In the genomic region with DNA sequence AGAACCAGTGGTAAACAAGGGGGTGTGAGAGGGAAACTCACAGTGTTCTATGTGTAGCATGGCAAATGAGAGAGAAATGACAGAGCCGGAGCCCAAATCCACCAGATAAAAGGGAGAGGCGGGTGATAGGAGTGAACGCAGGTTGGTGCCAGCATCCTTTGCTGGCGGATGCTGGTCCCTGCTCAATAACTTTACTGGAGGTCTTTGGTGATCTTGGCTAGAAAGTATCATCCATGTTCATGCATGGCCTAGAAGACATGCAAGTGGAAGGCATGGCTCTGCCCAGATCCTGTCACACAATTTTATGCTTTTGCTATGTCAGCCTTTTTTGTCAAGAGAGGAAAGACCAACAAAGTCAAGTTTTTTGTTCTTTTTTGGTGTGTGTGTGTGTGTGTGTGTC, we compare ENCODE assay signal across 27 mouse cellular contexts. TPM values are rescaled to one million over a fixed set of nuclear protein-coding genes. Genes with fewer than 3 reads are reported as not detected.
"Had no signal": no experiment of that assay in that cellular context is flagged by ENCODE, and none has a peak within 500 bp of the region (broad histone marks: within the 10 kb centered on the region; RNA-seq: fewer than 3 reads in every experiment).

No protein-coding gene starts in this region.

- H3K36me3 ChIP-seq: heart, embryonic 13.5 days; heart, embryonic 15.5 days; hindbrain, embryonic 10.5 days; hindbrain, embryonic 13.5 days; hindbrain, embryonic 15.5 days; kidney, embryonic 15.5 days; limb, embryonic 13.5 days; limb, embryonic 15.5 days; liver, embryonic 12.5 days had no signal

- H3K9ac ChIP-seq: heart, embryonic 13.5 days; heart, embryonic 15.5 days; hindbrain, embryonic 13.5 days; hindbrain, embryonic 15.5 days; kidney, embryonic 15.5 days; limb, embryonic 13.5 days; limb, embryonic 15.5 days; liver, embryonic 12.5 days had no signal

- H3K9me3 ChIP-seq: heart, embryonic 13.5 days; heart, embryonic 15.5 days; hindbrain, embryonic 10.5 days; hindbrain, embryonic 13.5 days; hindbrain, embryonic 15.5 days; kidney, embryonic 15.5 days; limb, embryonic 13.5 days; limb, embryonic 15.5 days; liver, embryonic 12.5 days had no signal

- H3K4me2 ChIP-seq: heart, embryonic 11.5 days; heart, embryonic 13.5 days; heart, embryonic 15.5 days; hindbrain, embryonic 13.5 days; hindbrain, embryonic 15.5 days; kidney, embryonic 15.5 days; limb, embryonic 13.5 days; limb, embryonic 15.5 days; liver, embryonic 12.5 days had no signal

- ATAC-seq: hindbrain, postnatal 0 days; intestine, embryonic 16.5 days; liver, embryonic 12.5 days had no signal

- H3K4me1 ChIP-seq: hindbrain, embryonic 15.5 days; liver, embryonic 12.5 days had no signal

- H3K27me3 ChIP-seq: heart, embryonic 13.5 days; heart, embryonic 15.5 days; hindbrain, embryonic 15.5 days; kidney, embryonic 15.5 days; limb, embryonic 13.5 days; limb, embryonic 15.5 days; liver, embryonic 12.5 days had no signal

- H3K4me3 ChIP-seq: gastrocnemius, adult 2 months; heart, embryonic 13.5 days; heart, embryonic 15.5 days; hindbrain, embryonic 10.5 days; hindbrain, embryonic 13.5 days; hindbrain, embryonic 15.5 days; kidney, embryonic 15.5 days; limb, embryonic 13.5 days; limb, embryonic 15.5 days; liver, embryonic 12.5 days had no signal

- DNase-seq: gastrocnemius, adult 2 months; gastrocnemius, postnatal 10 days; gastrocnemius, postnatal 25 days; heart, adult 18-20 months; heart, postnatal 4 days; kidney, adult 11 months; kidney, adult 2 months; kidney, adult 9 months; kidney, postnatal 14 days; kidney, postnatal 36 days; layer of hippocampus, adult 9-11 months; layer of hippocampus, postnatal 36 days; left cerebral cortex, postnatal 4 days had no signal

- H3K27ac ChIP-seq: gastrocnemius, adult 2 months; heart, embryonic 13.5 days; heart, embryonic 15.5 days; hindbrain, embryonic 10.5 days; hindbrain, embryonic 13.5 days; hindbrain, embryonic 15.5 days; hindbrain, postnatal 0 days; kidney, embryonic 15.5 days; kidney, postnatal 0 days; limb, embryonic 13.5 days; limb, embryonic 15.5 days; liver, embryonic 12.5 days had no signal

RNA-seq across cellular contexts. Expression of gene Lef1, which starts 42.6 kb away (rescaled TPM):
- total RNA-seq: granulocyte monocyte progenitor cell, adult 5-6 weeks had no signal
